In the genomic region with DNA sequence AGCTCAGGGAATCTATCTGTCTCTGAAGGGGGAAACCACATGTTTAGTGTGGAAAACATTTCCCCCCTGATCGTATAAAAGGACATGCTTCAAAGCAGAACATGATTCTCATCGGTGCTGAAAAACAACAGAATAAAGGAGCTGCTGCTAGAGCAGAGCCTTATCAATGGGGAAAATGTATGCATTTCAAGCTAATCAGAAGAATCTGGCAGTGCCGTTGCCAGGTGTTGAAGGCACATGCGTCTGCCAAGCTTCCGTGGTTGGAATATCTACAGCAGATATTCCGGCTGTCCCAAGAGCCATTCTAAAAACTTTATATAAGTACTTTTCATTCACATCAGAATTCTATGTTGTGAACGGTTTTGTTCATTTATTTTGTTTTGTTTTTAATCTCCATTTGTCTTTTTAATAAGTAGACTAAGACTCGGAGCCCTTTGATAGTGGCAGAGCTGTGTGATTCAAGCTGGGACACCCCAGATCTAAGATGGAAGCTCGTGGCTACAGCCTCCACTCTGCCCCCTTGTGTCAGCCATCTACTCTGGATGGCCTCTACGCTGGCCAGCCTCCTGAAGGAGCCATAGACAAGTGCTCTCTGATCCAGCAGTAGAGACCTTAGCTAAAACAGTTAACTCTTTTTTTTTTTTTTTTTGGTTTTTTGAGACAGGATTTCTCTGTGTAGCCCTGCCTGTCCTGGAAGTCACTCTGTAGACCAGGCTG, we compare ENCODE assay signal across 11 mouse cellular contexts.
DNase-seq lines count a peak whose midpoint lies in the region; ATAC-seq lines count a peak whose summit lies in the region.
"Had no signal": no experiment of that assay in that cellular context is flagged by ENCODE, and none has a peak within 500 bp of the region (broad histone marks: within the 10 kb centered on the region; RNA-seq: fewer than 3 reads in every experiment).

No protein-coding gene starts in this region.

- 77% methylated on average over 10 of the region's 10 CpGs for WGBS in midbrain, embryonic 13.5 days

- peak; percentile 44 for DNase-seq in embryo, embryonic 10 days (ENCODE audit: low spot score)
- no peak for DNase-seq in embryo, embryonic 9.5 days (ENCODE audit: extremely low spot score)
- peak; percentile 43 for DNase-seq in thymus, postnatal 14 days
- DNase-seq in thymus, adult 18-20 months = no peak
- DNase-seq in lung, postnatal 14 days = peak; percentile 34
- no peak for DNase-seq in frontal cortex, postnatal 25 days (ENCODE audit: low spot score in 2 of 2)
- no peak for DNase-seq in gastrocnemius, postnatal 10 days
- DNase-seq: cerebellum, adult 11 months; liver, embryonic 13.5 days had no signal

- no peak for ATAC-seq in midbrain, embryonic 13.5 days

- peaks cover 30% of the 10 kb centered on the region for H3K4me1 ChIP-seq in midbrain, embryonic 13.5 days (replicated peaks)
- H3K4me1 ChIP-seq: liver, embryonic 13.5 days had no signal

- H3K4me3 ChIP-seq in midbrain, embryonic 13.5 days (replicated peaks) = no peak overlapping the region
- H3K4me3 ChIP-seq: heart, embryonic 15.5 days; liver, embryonic 13.5 days had no signal

- no peaks in the 10 kb centered on the region for H3K9me3 ChIP-seq in midbrain, embryonic 13.5 days
- H3K9me3 ChIP-seq: heart, embryonic 15.5 days; liver, embryonic 13.5 days had no signal

- no peaks in the 10 kb centered on the region for H3K27me3 ChIP-seq in midbrain, embryonic 13.5 days
- H3K27me3 ChIP-seq: liver, embryonic 13.5 days had no signal

- H3K27ac ChIP-seq in midbrain, embryonic 13.5 days = no peak overlapping the region
- H3K27ac ChIP-seq: heart, embryonic 15.5 days; liver, embryonic 13.5 days had no signal

- H3K4me2 ChIP-seq in midbrain, embryonic 13.5 days (replicated peaks) = no peak overlapping the region
- H3K4me2 ChIP-seq: heart, embryonic 15.5 days; liver, embryonic 13.5 days had no signal

- no peaks in the 10 kb centered on the region for H3K36me3 ChIP-seq in midbrain, embryonic 13.5 days
- H3K36me3 ChIP-seq: heart, embryonic 15.5 days; liver, embryonic 13.5 days had no signal

- no peak overlapping the region for H3K9ac ChIP-seq in midbrain, embryonic 13.5 days (replicated peaks)
- H3K9ac ChIP-seq: heart, embryonic 15.5 days; liver, embryonic 13.5 days had no signal

Comparison
In these comparisons a context has a peak if more than half of its experiments do, and no peak if none do; other contexts are left out.
1. DNase-seq: peak in embryo, embryonic 10 days (single experiment), thymus, postnatal 14 days (single experiment) and lung, postnatal 14 days (single experiment); none in embryo, embryonic 9.5 days (single experiment), thymus, adult 18-20 months (0 of 2), frontal cortex, postnatal 25 days (0 of 2) and gastrocnemius, postnatal 10 days (single experiment).